Mouse (Mus musculus): Measurements from ENCODE around the gene Vmn1r1. TPM values are rescaled to one million over a fixed set of nuclear protein-coding genes. Genes with fewer than 3 reads are reported as not detected.

Vmn1r1 gene
- polyA plus RNA-seq, 1 experiment, result not detected

DNA sequence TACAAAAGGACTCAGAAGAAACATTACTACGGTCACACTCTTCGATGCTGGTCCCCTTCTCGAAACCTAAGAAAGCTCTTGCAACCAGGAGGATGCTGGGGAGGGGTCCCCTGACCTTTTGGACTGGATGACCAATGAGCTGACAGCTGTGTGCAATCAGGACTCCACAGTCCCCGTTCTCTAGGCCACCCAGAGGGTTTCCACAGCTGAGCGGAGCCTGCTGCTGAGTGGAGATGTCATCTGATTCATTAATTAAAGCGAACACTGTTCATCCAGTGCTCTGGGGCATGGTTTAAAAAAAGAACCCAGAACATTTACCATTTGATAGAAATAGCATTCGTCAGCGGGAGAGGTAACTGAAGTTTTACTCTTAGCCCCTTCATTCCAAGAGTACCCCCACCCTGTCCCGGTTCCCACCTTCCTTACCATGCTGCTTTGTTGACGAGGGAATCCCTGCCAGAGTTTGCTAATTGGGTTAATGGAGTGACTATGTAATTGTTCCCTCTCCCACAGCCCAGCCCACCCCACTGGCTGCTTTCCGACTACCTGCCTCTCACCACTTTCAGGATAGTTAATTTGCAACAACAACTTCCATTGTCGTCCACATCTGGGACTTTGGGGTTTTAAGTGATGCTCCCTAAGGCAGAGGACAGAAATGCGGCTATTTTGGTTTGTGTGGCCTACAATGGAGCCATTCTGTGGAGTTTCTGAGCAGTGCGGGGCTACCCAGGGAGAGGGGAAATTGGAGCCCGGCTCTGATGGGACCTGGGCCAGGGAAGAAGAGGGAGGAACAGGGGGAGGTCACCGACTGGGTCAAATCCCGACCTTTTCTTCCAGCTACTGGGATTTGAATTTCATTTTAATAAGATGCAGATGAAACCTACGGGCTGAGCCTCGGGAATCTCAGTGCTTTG is 50.4 kb downstream of the Vmn1r1 start:
- Histone ChIP-seq H3K4me3 (ENCODE audit: insufficient read depth, low read length) (no peak overlapping the region), H3K4me1 (ENCODE audit: control insufficient read depth, insufficient read depth, low read length) (no peaks in the 10 kb centered on the region), H3K27ac (ENCODE audit: insufficient read depth, low read length) (no peak overlapping the region)
- TF ChIP-seq CTCF (IDR thresholded peaks at IDR 0.05; ENCODE audit: borderline replicate concordance, insufficient read depth, low read length) (no peak), POLR2A (IDR thresholded peaks at IDR 0.05; ENCODE audit: low read depth, low read length) (no peak)

DNA sequence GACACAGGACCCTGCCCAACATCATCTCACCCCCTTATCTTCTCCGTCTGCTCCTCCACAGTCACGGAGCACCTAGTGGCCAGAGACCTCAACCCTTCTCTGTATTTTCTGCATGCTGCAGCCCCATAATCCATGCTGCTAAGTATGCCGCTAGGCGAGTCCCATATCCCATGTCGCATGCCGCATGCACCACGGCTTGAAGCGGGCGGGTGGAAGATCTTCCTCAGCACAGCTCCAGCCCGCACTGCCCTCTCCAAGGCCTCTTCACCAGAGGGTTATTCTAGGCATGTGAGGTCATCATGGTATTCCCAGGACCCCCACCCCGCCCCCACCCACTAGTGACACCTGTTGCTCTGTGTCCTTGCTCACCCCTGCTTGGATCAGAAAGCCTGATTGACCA is 51.2 kb downstream of the Vmn1r1 start:
- H3K27ac ChIP-seq (ENCODE audit: insufficient read depth, low read length), result no peak overlapping the region
- TF ChIP-seq CTCF (IDR thresholded peaks at IDR 0.05; ENCODE audit: borderline replicate concordance, insufficient read depth, low read length), result no peak
- TF ChIP-seq POLR2A (IDR thresholded peaks at IDR 0.05; ENCODE audit: low read depth, low read length), result no peak
- H3K4me1 ChIP-seq (ENCODE audit: control insufficient read depth, insufficient read depth, low read length), result no peaks in the 10 kb centered on the region
- no peak overlapping the region for H3K4me3 ChIP-seq (ENCODE audit: insufficient read depth, low read length)

DNA sequence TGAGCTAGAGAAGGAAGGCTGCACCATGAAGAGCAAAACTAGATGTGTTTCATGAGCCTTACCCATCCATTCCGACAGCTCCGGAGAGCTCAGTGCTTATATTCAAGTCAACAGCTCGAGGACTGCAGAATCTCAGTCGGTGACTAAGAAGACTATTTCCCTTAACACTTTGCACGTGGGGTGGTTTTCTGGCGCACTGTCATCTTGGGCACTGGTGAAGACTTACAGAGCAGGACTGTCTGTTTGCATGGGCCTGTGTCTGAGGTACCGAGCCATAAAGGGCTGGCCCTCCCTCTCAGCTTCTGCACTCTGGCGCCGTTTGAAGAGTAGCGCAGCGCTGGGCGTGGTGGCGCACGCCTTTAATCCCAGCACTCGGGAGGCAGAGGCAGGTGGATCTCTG is 51.9 kb downstream of the Vmn1r1 start:
- H3K27ac ChIP-seq (ENCODE audit: insufficient read depth, low read length), result no peak overlapping the region
- H3K4me3 ChIP-seq (ENCODE audit: insufficient read depth, low read length), result no peak overlapping the region
- H3K4me1 ChIP-seq (ENCODE audit: control insufficient read depth, insufficient read depth, low read length), result no peaks in the 10 kb centered on the region
- no peak for TF ChIP-seq POLR2A (IDR thresholded peaks at IDR 0.05; ENCODE audit: low read depth, low read length)
- no peak for TF ChIP-seq CTCF (IDR thresholded peaks at IDR 0.05; ENCODE audit: borderline replicate concordance, insufficient read depth, low read length)

DNA sequence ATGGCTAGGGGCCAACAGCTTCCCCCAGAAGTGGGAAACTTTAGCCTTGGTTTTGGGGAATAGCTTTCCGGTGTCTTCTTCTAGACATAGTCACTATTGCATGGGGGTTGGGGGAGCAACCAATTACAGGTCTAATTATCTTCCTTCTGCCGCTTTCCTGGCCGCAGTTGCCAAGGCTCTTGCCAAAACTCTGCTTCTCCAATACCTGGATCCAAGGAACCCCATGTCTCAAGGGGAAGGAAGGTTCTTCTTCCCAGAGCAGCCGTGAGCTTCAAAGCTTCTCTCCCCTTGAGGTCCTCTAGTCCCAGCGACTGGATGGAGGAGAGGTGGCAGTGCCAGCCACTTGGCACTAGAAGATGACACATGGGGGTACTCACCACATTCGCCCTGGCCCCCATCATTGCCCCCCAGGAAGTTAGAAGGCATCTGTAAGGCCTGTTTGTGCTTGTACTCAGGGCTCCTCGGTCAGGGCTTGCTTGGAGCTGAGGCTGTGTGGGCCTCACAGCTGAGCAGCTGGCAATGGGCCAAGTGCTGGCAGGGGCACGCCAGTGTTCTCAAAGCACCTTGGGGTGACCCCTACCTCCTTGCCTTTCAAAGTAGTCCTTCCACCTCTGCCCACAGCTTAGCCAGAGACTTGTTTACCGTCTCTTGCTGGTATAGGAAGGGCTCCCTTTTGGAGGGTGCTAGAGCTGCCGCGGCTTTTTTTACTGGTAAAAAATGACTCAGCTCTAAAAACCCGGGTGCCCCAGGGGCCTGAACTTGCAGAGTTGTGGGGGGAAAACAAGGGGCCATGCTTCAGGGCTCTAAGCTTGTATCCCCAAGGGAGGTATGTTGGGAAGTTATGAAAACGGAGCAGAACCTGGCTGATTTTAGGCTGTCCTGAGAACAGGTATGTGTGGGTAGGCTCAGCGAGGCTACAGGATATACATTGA is 52.6 kb downstream of the Vmn1r1 start:
- TF ChIP-seq POLR2A (IDR thresholded peaks at IDR 0.05; ENCODE audit: low read depth, low read length), result no peak
- no peak for TF ChIP-seq CTCF (IDR thresholded peaks at IDR 0.05; ENCODE audit: borderline replicate concordance, insufficient read depth, low read length)
- Histone ChIP-seq H3K4me3 (ENCODE audit: insufficient read depth, low read length) (no peak overlapping the region), H3K27ac (ENCODE audit: insufficient read depth, low read length) (no peak overlapping the region), H3K4me1 (ENCODE audit: control insufficient read depth, insufficient read depth, low read length) (no peaks in the 10 kb centered on the region)

DNA sequence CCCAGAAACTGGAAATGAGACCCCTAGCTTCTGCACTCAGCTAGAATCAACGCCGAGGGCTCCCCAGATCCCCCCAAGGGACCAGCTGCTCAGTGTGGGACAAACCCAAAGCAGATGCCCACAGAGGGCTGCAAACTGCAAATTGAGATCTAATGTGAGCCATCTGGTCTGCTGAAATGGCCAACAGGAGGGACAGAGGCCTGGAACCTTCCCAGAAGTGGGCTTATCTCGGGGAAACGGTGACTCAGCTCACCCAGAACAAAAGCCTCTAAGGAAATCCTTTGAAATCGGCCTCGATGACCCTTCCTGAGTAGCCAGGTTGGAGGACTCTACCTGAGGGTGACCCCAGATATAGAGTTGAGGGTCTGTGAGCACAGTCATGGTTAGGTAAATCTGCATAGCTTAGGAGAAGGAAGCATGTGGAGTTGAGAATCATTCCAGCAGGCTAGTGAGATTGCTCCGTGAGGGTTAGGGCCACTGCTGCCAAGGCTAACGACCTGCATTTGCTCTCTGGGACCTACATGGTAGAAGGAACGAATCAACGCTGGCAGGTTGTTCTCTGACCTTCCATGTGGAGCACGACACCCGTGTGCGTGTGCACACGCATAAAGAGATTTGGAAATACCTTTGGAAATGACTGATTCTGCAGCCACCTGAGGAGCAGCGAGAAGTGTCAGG is 53.4 kb downstream of the Vmn1r1 start:
- H3K4me1 ChIP-seq (ENCODE audit: control insufficient read depth, insufficient read depth, low read length), result no peaks in the 10 kb centered on the region
- no peak overlapping the region for H3K27ac ChIP-seq (ENCODE audit: insufficient read depth, low read length)
- TF ChIP-seq POLR2A (IDR thresholded peaks at IDR 0.05; ENCODE audit: low read depth, low read length) (no peak), CTCF (IDR thresholded peaks at IDR 0.05; ENCODE audit: borderline replicate concordance, insufficient read depth, low read length) (no peak)
- no peak overlapping the region for H3K4me3 ChIP-seq (ENCODE audit: insufficient read depth, low read length)

DNA sequence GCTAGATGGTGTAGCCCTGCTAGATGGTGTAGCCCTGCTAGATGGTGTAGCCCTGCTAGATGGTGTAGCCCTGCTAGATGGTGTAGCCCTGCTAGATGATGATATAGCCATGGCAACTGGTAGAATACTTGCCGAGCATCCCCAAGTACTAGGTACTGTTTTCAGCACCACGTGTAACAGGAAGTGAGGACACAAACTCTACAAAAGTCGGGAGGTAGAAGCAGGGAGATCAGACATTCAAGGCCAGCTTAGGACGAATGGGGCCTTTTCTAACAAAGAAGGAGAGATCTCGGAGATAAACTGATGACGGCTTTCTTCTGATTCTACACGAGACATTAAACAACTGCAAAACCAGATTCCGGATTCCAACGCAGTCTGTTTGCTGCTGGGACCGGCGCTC is 54.1 kb downstream of the Vmn1r1 start:
- H3K4me1 ChIP-seq (ENCODE audit: control insufficient read depth, insufficient read depth, low read length), result no peaks in the 10 kb centered on the region
- no peak overlapping the region for H3K4me3 ChIP-seq (ENCODE audit: insufficient read depth, low read length)
- TF ChIP-seq POLR2A (IDR thresholded peaks at IDR 0.05; ENCODE audit: low read depth, low read length) (no peak), CTCF (IDR thresholded peaks at IDR 0.05; ENCODE audit: borderline replicate concordance, insufficient read depth, low read length) (no peak)
- H3K27ac ChIP-seq (ENCODE audit: insufficient read depth, low read length), result no peak overlapping the region

DNA sequence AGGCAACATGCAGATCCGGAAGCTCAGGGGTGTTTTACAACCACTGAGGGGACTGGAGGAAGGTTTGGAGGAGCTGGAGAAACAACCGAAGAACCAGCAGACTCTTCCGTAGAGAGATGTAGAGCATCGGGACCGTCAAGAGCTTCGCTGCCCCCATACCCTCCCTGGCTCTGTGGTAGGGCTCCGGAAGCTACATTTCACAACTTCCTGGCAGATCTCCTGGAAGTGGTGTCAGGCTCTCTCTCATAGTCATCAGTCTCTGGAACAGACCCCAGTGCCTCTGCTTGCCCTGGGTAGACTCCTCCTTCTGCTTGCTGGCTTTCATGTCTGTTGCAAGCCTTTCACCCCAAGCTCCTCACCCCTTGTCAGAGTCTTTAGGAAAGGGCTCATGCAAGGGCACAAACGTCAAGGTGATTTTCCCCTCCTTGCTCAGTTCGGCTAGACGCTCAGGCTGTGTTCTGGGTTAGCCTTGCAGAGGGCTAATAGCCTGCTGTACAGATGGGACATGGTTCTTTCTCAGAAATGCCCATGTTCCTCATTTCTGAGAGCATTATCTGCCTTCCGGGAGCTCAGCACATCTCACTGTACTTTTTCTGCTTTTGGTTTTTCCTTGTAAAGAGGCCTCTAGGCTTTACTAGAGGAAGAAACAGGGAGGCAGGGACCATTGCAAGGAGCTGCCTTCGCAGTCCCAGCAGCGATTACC is 55.7 kb downstream of the Vmn1r1 start:
- no peak for TF ChIP-seq CTCF (IDR thresholded peaks at IDR 0.05; ENCODE audit: borderline replicate concordance, insufficient read depth, low read length)
- TF ChIP-seq POLR2A (IDR thresholded peaks at IDR 0.05; ENCODE audit: low read depth, low read length), result no peak
- H3K4me1 ChIP-seq (ENCODE audit: control insufficient read depth, insufficient read depth, low read length), result no peaks in the 10 kb centered on the region
- no peak overlapping the region for H3K4me3 ChIP-seq (ENCODE audit: insufficient read depth, low read length)
- H3K27ac ChIP-seq (ENCODE audit: insufficient read depth, low read length), result no peak overlapping the region

DNA sequence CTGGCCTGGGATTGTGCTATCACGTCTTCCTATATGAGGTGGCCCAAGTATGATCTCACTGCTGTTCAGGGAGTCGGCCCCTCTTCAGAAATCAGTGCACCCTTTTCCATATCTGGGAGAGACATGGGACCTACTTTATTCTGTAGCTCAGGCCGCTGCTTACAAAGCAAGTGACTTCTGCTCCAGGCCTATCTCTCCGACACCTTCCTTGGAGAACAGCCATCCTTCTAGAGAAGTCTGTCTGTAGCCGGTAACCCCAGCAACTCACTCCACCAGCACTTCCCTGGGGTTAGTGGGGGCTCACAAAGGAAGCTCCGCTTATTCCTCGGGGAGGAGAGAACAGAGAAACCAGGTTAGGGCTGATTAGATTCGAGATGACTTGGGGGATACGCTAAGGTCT is 57.0 kb downstream of the Vmn1r1 start:
- H3K27ac ChIP-seq (ENCODE audit: insufficient read depth, low read length), result no peak overlapping the region
- H3K4me3 ChIP-seq (ENCODE audit: insufficient read depth, low read length), result no peak overlapping the region
- no peak for TF ChIP-seq CTCF (IDR thresholded peaks at IDR 0.05; ENCODE audit: borderline replicate concordance, insufficient read depth, low read length)
- TF ChIP-seq POLR2A (IDR thresholded peaks at IDR 0.05; ENCODE audit: low read depth, low read length), result no peak
- H3K4me1 ChIP-seq (ENCODE audit: control insufficient read depth, insufficient read depth, low read length), result no peaks in the 10 kb centered on the region; the same call in 1 of the 2 replicates

DNA sequence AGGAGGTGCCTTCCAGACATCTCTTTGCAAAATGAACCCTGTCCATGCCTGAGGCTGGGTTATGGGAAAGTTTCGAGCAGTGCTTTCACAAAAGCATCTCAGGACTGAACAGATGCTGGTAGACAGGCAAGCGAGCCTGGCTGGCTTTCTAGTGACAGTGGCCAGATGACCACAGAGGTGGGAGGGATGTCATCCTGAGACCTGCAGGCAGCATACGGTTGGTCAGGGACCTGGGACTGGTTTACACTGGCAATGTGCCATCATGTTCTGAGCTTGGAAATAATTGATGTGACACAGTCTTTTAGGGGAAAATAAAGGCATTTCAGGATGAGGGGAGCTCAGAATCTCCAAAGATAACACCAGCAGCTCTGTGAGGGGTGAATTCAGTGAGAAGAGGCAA is 59.3 kb downstream of the Vmn1r1 start:
- H3K27ac ChIP-seq (ENCODE audit: insufficient read depth, low read length), result no peak overlapping the region
- H3K4me3 ChIP-seq (ENCODE audit: insufficient read depth, low read length), result no peak overlapping the region
- H3K4me1 ChIP-seq (ENCODE audit: control insufficient read depth, insufficient read depth, low read length), result no peaks in the 10 kb centered on the region; the same call in 1 of the 2 replicates
- TF ChIP-seq CTCF (IDR thresholded peaks at IDR 0.05; ENCODE audit: borderline replicate concordance, insufficient read depth, low read length), result no peak

Other genes with a start within 250 kb of the Vmn1r1 start
- gene Enah, start 144.5 kb downstream of the Vmn1r1 start, polyA plus RNA-seq (2011; ENCODE audit: insufficient read length, low read depth, missing spikeins), result 126 and 157 TPM in 2 replicates
- gene Srp9, start 39.7 kb downstream of the Vmn1r1 start, polyA plus RNA-seq (2011; ENCODE audit: insufficient read length, low read depth, missing spikeins), result 86.9 and 91.6 TPM in 2 replicates
- 210 and 248 TPM in 2 replicates for gene Degs1, start 118.3 kb upstream of the Vmn1r1 start, polyA plus RNA-seq (2011; ENCODE audit: insufficient read length, low read depth, missing spikeins)
- gene Fbxo28, start 177.1 kb upstream of the Vmn1r1 start, polyA plus RNA-seq (2011; ENCODE audit: insufficient read length, low read depth, missing spikeins), result 25.7 and 34.1 TPM in 2 replicates
- gene Trp53bp2, start 244.7 kb upstream of the Vmn1r1 start, polyA plus RNA-seq (2011; ENCODE audit: insufficient read length, low read depth, missing spikeins), result 16.7 and 17.4 TPM in 2 replicates

Data from embryonic fibroblast, embryonic 13.5 days (primary cell).